Mouse (Mus musculus): ENCODE measurements around the gene Rfxank.

- TF ChIP-seq CTCF (IDR thresholded peaks at IDR 0.05; ENCODE audit: borderline replicate concordance, insufficient read depth, low read length) = no peak
- no peak for TF ChIP-seq POLR2A (IDR thresholded peaks at IDR 0.05; ENCODE audit: low read depth, low read length)
Measured at GRCm38 (mm10) chr8:70120667-70121066, 18.3 kb downstream of the Rfxank start, which contains the start of gene Ncan.

All from embryonic fibroblast, embryonic 13.5 days (primary cell).